Mouse (Mus musculus): ENCODE measurements around the gene 4930474N05Rik. TPM values are rescaled to one million over a fixed set of nuclear protein-coding genes. Genes with fewer than 3 reads are reported as not detected.

Gene 4930474N05Rik
- polyA plus RNA-seq (2017; shearing (Covaris generic)): under 1 TPM in 1 of 2 experiments, not detected in 1; 0.10 TPM

DNA sequence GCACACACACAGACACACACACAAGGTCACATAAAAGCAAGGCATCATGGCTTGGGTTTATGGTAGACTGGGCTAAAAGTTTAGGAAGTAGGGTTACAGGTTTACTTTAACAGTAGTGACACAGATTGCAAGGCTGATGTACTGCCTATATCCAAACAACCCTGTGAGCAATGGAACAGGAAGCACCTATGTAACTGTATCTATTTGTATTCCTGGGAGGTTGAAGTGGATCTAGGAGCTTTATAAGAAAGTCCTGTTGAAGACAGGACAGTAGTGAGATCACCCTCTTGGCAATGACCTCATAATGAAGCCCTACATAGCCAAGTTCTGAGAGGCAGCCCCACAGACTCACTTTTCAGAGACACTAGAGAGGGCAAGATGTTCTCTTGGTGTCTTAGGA lies at the start of gene 4930474N05Rik:
4930474N05Rik (plus strand) TSS at position 301 of the 400 bp plus-strand sequence.

Data from activated CD4-positive, CD25-positive, alpha-beta regulatory T cell (primary cell).